Mouse (Mus musculus) kidney, postnatal 25 days (tissue): ENCODE data around the gene Olfr1111.
"Not testable (repeated sequence)": the region's sequence is repeated elsewhere in the genome, so short reads cannot be mapped to it uniquely, and the experiment has no call there.

Experiments used
- DNase-seq, 2 experiments: peaks; one replicate each; pipeline ENCODE4 v3.0.0; 2021; ENCODE audit warnings: mixed read lengths in 2 of 2

Gene Olfr1111

DNA sequence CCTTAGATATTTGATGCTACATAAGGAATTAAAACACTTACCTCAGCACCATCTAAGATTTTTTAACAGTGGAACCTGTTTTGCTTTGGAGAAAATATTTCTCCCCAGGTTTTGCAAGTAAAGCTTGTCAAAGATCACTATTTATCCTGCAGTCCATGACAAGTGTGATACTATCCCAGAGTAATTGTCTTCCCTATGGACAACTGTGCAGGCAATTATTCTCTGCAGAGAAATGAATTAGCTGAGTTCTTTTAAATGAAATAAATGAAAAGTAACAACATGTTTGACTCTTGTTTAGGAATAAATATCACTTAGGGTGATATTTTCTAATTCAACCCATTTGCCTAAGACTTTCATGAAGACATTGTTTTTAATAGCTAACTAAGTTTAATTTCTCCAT is at the start of gene Olfr1111:
Gene Olfr1111 (minus strand): TSS at position 101 of the 400 bp plus-strand sequence.
- DNase-seq = no peak

GRCm38 (mm10) chr2:87187498-87187897 is 35.1 kb upstream of the Olfr1111 start, which contains the start of gene Olfr1112:
Gene Olfr1112 (plus strand): TSS chr2:87187798.
- DNase-seq = no peak

GRCm38 (mm10) chr2:87167731-87168130 is 15.3 kb upstream of the Olfr1111 start:
- DNase-seq = not testable (repeated sequence)

DNA sequence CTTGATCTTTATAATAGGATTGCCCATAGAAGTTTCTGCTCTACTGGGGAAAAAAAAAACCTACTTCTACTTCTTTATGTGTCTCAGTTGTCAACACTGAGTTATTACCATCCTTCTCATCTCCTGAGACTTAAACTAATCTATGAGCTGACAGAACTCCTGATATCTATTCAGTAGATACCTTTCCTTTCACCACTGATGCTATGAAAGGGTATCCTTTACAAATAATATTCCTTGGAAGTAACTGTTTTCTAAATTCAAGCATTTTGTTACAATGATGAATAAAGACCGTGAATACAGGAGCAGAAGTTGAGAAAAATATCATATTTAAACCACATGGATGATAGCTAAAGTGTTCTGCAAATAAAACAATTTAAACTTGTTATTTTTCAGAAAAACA is 12.2 kb downstream of the Olfr1111 start, which contains the start of gene Olfr1110:
Gene Olfr1110 (minus strand): TSS at position 101 of the 400 bp plus-strand sequence.
- DNase-seq = no peak

- no peak for DNase-seq
Observed at GRCm38 (mm10) chr2:87114467-87114866, 38.0 kb downstream of the Olfr1111 start, which contains the start of gene Olfr259. Gene Olfr259 (minus strand): TSS chr2:87114567.
